In the genomic region with DNA sequence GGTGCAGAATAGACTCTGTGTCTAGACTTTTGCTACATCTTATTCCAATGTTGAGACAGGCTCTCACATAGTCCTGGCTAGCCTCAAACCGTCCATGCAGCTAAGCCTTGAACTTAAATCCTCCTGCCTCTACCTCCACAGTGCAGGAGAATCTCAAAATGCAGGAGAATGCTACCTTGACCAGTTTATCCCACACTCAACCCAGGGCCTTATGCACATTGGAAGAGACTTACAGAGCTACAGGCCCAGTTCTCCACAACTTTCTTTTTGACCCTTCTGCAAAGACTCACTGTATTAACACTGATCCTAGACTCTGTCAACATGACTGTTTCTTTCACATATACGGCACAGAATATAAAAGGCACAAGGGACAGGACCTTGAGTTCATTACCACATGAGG, we compare ENCODE assay signal across 10 mouse cellular contexts. TPM values are rescaled to one million over a fixed set of nuclear protein-coding genes. Genes with fewer than 3 reads are reported as not detected.
DNase-seq lines count a peak whose midpoint lies in the region; ATAC-seq lines count a peak whose summit lies in the region.
"Had no signal": no experiment of that assay in that cellular context is flagged by ENCODE, and none has a peak within 500 bp of the region (broad histone marks: within the 10 kb centered on the region; RNA-seq: fewer than 3 reads in every experiment).

No protein-coding gene starts in this region.

- no peak for ATAC-seq in heart, embryonic 11.5 days (replicated peaks; ENCODE audit: insufficient number of reproducible peaks, low FRiP score, low TSS enrichment)
- no peak for ATAC-seq in liver, embryonic 16.5 days (ENCODE audit: low read depth)
- ATAC-seq in megakaryocyte-erythroid progenitor cell, adult 5-6 weeks (replicated peaks; ENCODE audit: low FRiP score, low TSS enrichment, poor library complexity, severe bottlenecking), result no peak

- no peak for DNase-seq in heart, postnatal 14 days
- no peak for DNase-seq in hindbrain, embryonic 10.5 days (ENCODE audit: low spot score)
- DNase-seq in T-cell, adult 2 months (ENCODE audit: low spot score), result no peak
- DNase-seq in gastrocnemius, adult 18-20 months (ENCODE audit: low spot score), result no peak
- DNase-seq: adrenal gland, postnatal 25 days; thymus, adult 2 months had no signal

- H3K4me2 ChIP-seq in heart, embryonic 11.5 days, result peak overlapping the region; percentile 91
- H3K4me2 ChIP-seq in liver, embryonic 16.5 days (ENCODE audit: low read depth, low read length), result 0 out of 2 replicates have a peak overlapping the region, but pooled peaks have one; percentile 1

- intact Hi-C loops in heart, postnatal 14 days (cut with DNase I), result loop anchor here (2.0 to 5.0 kb wide), 3 partner anchors 30 to 126 kb away; partner anchors contain the start of gene Iqce

- peaks cover 26% of the 10 kb centered on the region for H3K4me1 ChIP-seq in heart, embryonic 11.5 days (ENCODE audit: control insufficient read depth, insufficient read depth, low read length)
- peaks cover 27% of the 10 kb centered on the region for H3K4me1 ChIP-seq in brown adipose tissue, adult 24 weeks (ENCODE audit: control insufficient read depth, insufficient read depth, insufficient read length, low read length)
- H3K4me1 ChIP-seq in hindbrain, embryonic 10.5 days (replicated peaks), result peaks cover 36% of the 10 kb centered on the region
- H3K4me1 ChIP-seq in liver, embryonic 16.5 days (ENCODE audit: control insufficient read depth, low read depth, low read length), result peaks cover 39% of the 10 kb centered on the region

- no peaks in the 10 kb centered on the region for H3K27me3 ChIP-seq in heart, embryonic 11.5 days (ENCODE audit: control insufficient read depth, insufficient read depth, low read length)
- no peaks in the 10 kb centered on the region for H3K27me3 ChIP-seq in hindbrain, embryonic 10.5 days (ENCODE audit: insufficient read depth, poor library complexity, severe bottlenecking)
- no peaks in the 10 kb centered on the region for H3K27me3 ChIP-seq in liver, embryonic 16.5 days (ENCODE audit: control insufficient read depth, insufficient read depth, low read depth, low read length)

- WGBS in heart, embryonic 11.5 days (ENCODE audit: insufficient replicate concordance), result 62% methylated on average over 2 of the region's 2 CpGs
- 82% methylated on average over 2 of the region's 2 CpGs for WGBS in hindbrain, embryonic 10.5 days
- WGBS in liver, embryonic 16.5 days (ENCODE audit: insufficient replicate concordance), result 53% methylated on average over 2 of the region's 2 CpGs

- peak overlapping the region; percentile 41; the same call in 1 of the 2 replicates for H3K27ac ChIP-seq in heart, embryonic 11.5 days (ENCODE audit: low read depth, low read length)
- peak overlapping the region; percentile 84 for H3K27ac ChIP-seq in brown adipose tissue, adult 24 weeks (replicated peaks; ENCODE audit: low read depth, low read length)
- H3K27ac ChIP-seq in hindbrain, embryonic 10.5 days, result no peak overlapping the region
- H3K27ac ChIP-seq in liver, embryonic 16.5 days (ENCODE audit: low read length), result no peak overlapping the region

- H3K9ac ChIP-seq in heart, embryonic 11.5 days (ENCODE audit: low read depth, low read length), result 0 out of 2 replicates have a peak overlapping the region, but pooled peaks have one; percentile 6
- no peak overlapping the region for H3K9ac ChIP-seq in liver, embryonic 16.5 days (ENCODE audit: low read depth, low read length)

- H3K4me3 ChIP-seq in heart, embryonic 11.5 days (ENCODE audit: low read depth, low read length), result peak overlapping the region; percentile 87
- H3K4me3 ChIP-seq in brown adipose tissue, adult 24 weeks (ENCODE audit: insufficient read depth, low read depth, low read length), result peak overlapping the region; percentile 97
- peak overlapping the region; percentile 87; the same call in 1 of the 2 replicates for H3K4me3 ChIP-seq in hindbrain, embryonic 10.5 days
- no peak overlapping the region for H3K4me3 ChIP-seq in liver, embryonic 16.5 days (ENCODE audit: low read depth, low read length)

- H3K9me3 ChIP-seq in heart, embryonic 11.5 days (replicated peaks; ENCODE audit: control insufficient read depth, low read length), result no peaks in the 10 kb centered on the region
- H3K9me3 ChIP-seq in hindbrain, embryonic 10.5 days, result no peaks in the 10 kb centered on the region
- H3K9me3 ChIP-seq in liver, embryonic 16.5 days (replicated peaks; ENCODE audit: control insufficient read depth, low read length), result no peaks in the 10 kb centered on the region

- 0 out of 2 replicates have a peak, but pooled peaks cover 2% of the 10 kb centered on the region for H3K36me3 ChIP-seq in heart, embryonic 11.5 days (ENCODE audit: control insufficient read depth, insufficient read depth, low read length)
- H3K36me3 ChIP-seq in hindbrain, embryonic 10.5 days, result peaks cover 26% of the 10 kb centered on the region
- H3K36me3 ChIP-seq in liver, embryonic 16.5 days (ENCODE audit: control insufficient read depth, insufficient read depth), result no peaks in the 10 kb centered on the region

RNA-seq across cellular contexts. Expression of gene Gna12, which starts 1.9 kb away (rescaled TPM):
- 33.1 and 34.0 TPM in 2 replicates for polyA plus RNA-seq in heart, embryonic 11.5 days (2014; fragmentation: Nextera tagmentation; extraction: Ambion mirVana)
- 10 to 100 TPM; 80.5 to 84.2 TPM for total RNA-seq in heart, postnatal 14 days (2021)
- polyA plus RNA-seq in brown adipose tissue, adult 24 weeks (2012; ENCODE audit: insufficient read depth, insufficient read length, missing spikeins), result 44.5 and 61.4 TPM in 2 replicates
- polyA plus RNA-seq in hindbrain, embryonic 10.5 days (2016; fragmentation: Nextera tagmentation; extraction: Ambion mirVana), result 9.9 and 11.3 TPM in 2 replicates
- 1.9 and 2.4 TPM in 2 replicates for polyA plus RNA-seq in liver, embryonic 16.5 days (2015; fragmentation: Nextera tagmentation; extraction: Ambion mirVana)
- 10 to 100 TPM; 21.7 to 24.4 TPM for total RNA-seq in gastrocnemius, adult 18-20 months (2021)
- 54.8 and 74.3 TPM in 2 replicates for total RNA-seq in megakaryocyte-erythroid progenitor cell, adult 5-6 weeks (2014; fragmentation: Nextera tagmentation)
- 27.8 and 37.6 TPM in 2 replicates for total RNA-seq in megakaryocyte-erythroid progenitor cell, adult 5-6 weeks (2017)

Comparison
In these comparisons a context has a peak if more than half of its experiments do, and no peak if none do; other contexts are left out.
1. H3K27ac ChIP-seq: peak in heart, embryonic 11.5 days (single experiment) and brown adipose tissue, adult 24 weeks (single experiment); none in hindbrain, embryonic 10.5 days (single experiment) and liver, embryonic 16.5 days (single experiment).